Mouse (Mus musculus): ENCODE measurements around the gene Ubn2. TPM values are rescaled to one million over a fixed set of nuclear protein-coding genes. Genes with fewer than 3 reads are reported as not detected.

Gene Ubn2
- 6.9 TPM for polyA plus RNA-seq (2015; fragmentation: Illumina TruSeq; extraction: RNeasy Lipid Tissue Mini Kit (QIAGEN cat#74804); ENCODE audit: insufficient read depth, low read depth, low replicate concordance)

GRCm38 (mm10) chr6:38433261-38434033, at the start of gene Ubn2:
TSS of gene Ubn2 (plus strand) at chr6:38433950.

GRCm38 (mm10) chr6:38533428-38534405, 100.0 kb downstream of the Ubn2 start, which contains the start of gene Fmc1:
TSS of gene Fmc1 (plus strand) at chr6:38533502.

GRCm38 (mm10) chr6:38551062-38551988, 117.6 kb downstream of the Ubn2 start, which contains the start of gene Luc7l2:
TSS of gene Luc7l2 (plus strand) at chr6:38551334.

Other genes with a start within 250 kb of the Ubn2 start
- 0.57 TPM for gene D630045J12Rik, start 179.9 kb upstream of the Ubn2 start, polyA plus RNA-seq (2015; fragmentation: Illumina TruSeq; extraction: RNeasy Lipid Tissue Mini Kit (QIAGEN cat#74804); ENCODE audit: insufficient read depth, low read depth, low replicate concordance)
- gene Zc3hav1l, start 134.7 kb upstream of the Ubn2 start, polyA plus RNA-seq (2015; fragmentation: Illumina TruSeq; extraction: RNeasy Lipid Tissue Mini Kit (QIAGEN cat#74804); ENCODE audit: insufficient read depth, low read depth, low replicate concordance) = 1.0 TPM
- 6.6 TPM for gene Zc3hav1, start 79.3 kb upstream of the Ubn2 start, polyA plus RNA-seq (2015; fragmentation: Illumina TruSeq; extraction: RNeasy Lipid Tissue Mini Kit (QIAGEN cat#74804); ENCODE audit: insufficient read depth, low read depth, low replicate concordance)
- 1.6 TPM for gene Ttc26, start 52.5 kb upstream of the Ubn2 start, polyA plus RNA-seq (2015; fragmentation: Illumina TruSeq; extraction: RNeasy Lipid Tissue Mini Kit (QIAGEN cat#74804); ENCODE audit: insufficient read depth, low read depth, low replicate concordance)
- gene Fmc1, start 99.6 kb downstream of the Ubn2 start, polyA plus RNA-seq (2015; fragmentation: Illumina TruSeq; extraction: RNeasy Lipid Tissue Mini Kit (QIAGEN cat#74804); ENCODE audit: insufficient read depth, low read depth, low replicate concordance) = 30.0 TPM
- 87.4 TPM for gene Luc7l2, start 117.4 kb downstream of the Ubn2 start, polyA plus RNA-seq (2015; fragmentation: Illumina TruSeq; extraction: RNeasy Lipid Tissue Mini Kit (QIAGEN cat#74804); ENCODE audit: insufficient read depth, low read depth, low replicate concordance)
- 0.28 TPM for gene Klrg2, start 203.3 kb downstream of the Ubn2 start, polyA plus RNA-seq (2015; fragmentation: Illumina TruSeq; extraction: RNeasy Lipid Tissue Mini Kit (QIAGEN cat#74804); ENCODE audit: insufficient read depth, low read depth, low replicate concordance)
- not detected for gene Clec2l, start 229.1 kb downstream of the Ubn2 start, polyA plus RNA-seq (2015; fragmentation: Illumina TruSeq; extraction: RNeasy Lipid Tissue Mini Kit (QIAGEN cat#74804); ENCODE audit: insufficient read depth, low read depth, low replicate concordance)